Mouse (Mus musculus): Measurements from ENCODE around the gene Rab21.

GRCm38 (mm10) chr10:115314287-115314581, 1.2 kb downstream of the Rab21 start:
- no peak for TF ChIP-seq POLR2A (IDR thresholded peaks at IDR 0.05; ENCODE audit: low read depth, low read length)
- no peak for TF ChIP-seq CTCF (conservative IDR thresholded peaks at IDR 0.05; ENCODE audit: insufficient read depth, insufficient read length, low read depth, low read length)

Measured in kidney, adult 2 months (tissue).